In the genomic region with DNA sequence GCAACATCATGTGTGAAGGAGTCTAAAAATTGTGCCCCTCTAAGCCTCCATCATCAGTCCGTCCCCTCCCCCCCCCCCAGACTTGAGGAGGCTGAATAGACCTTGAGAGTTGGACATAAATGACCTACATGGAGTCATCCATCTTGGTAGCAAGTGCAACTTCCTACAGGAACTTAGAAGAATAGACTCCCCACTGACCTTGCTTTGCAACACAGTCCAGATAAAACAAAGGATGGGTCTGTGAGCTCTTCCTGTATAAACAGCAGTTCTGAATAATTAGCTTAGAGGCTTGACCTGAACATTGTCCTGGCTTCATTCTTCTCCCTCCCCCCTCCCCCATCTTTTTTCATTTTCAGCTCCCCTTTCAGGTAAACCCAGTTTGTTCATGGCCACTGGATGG, we compare ENCODE assay signal across 32 mouse cellular contexts.
"Had no signal": no experiment of that assay in that cellular context is flagged by ENCODE, and none has a peak within 500 bp of the region (broad histone marks: within the 10 kb centered on the region; RNA-seq: fewer than 3 reads in every experiment).

No protein-coding gene starts in this region.

- H3K4me3 ChIP-seq: limb, embryonic 10.5 days; limb, embryonic 12.5 days; limb, embryonic 13.5 days; limb, embryonic 15.5 days; liver, embryonic 12.5 days; liver, embryonic 13.5 days; liver, embryonic 15.5 days; lung, embryonic 15.5 days; megakaryocyte, embryonic 14.5 days; midbrain, embryonic 10.5 days; midbrain, embryonic 12.5 days; midbrain, embryonic 13.5 days; midbrain, embryonic 15.5 days; myocyte; neural tube, embryonic 12.5 days had no signal

- H3K9me3 ChIP-seq: limb, embryonic 10.5 days; limb, embryonic 12.5 days; limb, embryonic 13.5 days; limb, embryonic 15.5 days; liver, embryonic 12.5 days; liver, embryonic 13.5 days; liver, embryonic 15.5 days; lung, embryonic 15.5 days; midbrain, embryonic 10.5 days; midbrain, embryonic 12.5 days; midbrain, embryonic 13.5 days; midbrain, embryonic 15.5 days; neural tube, embryonic 12.5 days had no signal

- H3K9ac ChIP-seq: limb, embryonic 12.5 days; limb, embryonic 13.5 days; limb, embryonic 15.5 days; liver, embryonic 12.5 days; liver, embryonic 13.5 days; liver, embryonic 14.5 days; liver, embryonic 15.5 days; liver, postnatal 0 days; lung, embryonic 14.5 days; lung, embryonic 15.5 days; midbrain, embryonic 12.5 days; midbrain, embryonic 13.5 days; midbrain, embryonic 15.5 days; neural tube, embryonic 12.5 days had no signal

- H3K27me3 ChIP-seq: limb, embryonic 12.5 days; limb, embryonic 13.5 days; limb, embryonic 15.5 days; liver, embryonic 12.5 days; liver, embryonic 13.5 days; liver, embryonic 15.5 days; lung, embryonic 15.5 days; megakaryocyte, embryonic 14.5 days; midbrain, embryonic 12.5 days; midbrain, embryonic 13.5 days; midbrain, embryonic 15.5 days; neural tube, embryonic 12.5 days had no signal

- H3K36me3 ChIP-seq: limb, embryonic 10.5 days; limb, embryonic 12.5 days; limb, embryonic 13.5 days; limb, embryonic 15.5 days; liver, embryonic 12.5 days; liver, embryonic 13.5 days; liver, embryonic 15.5 days; lung, embryonic 15.5 days; midbrain, embryonic 10.5 days; midbrain, embryonic 12.5 days; midbrain, embryonic 13.5 days; midbrain, embryonic 15.5 days; neural tube, embryonic 12.5 days had no signal

- H3K4me2 ChIP-seq: limb, embryonic 12.5 days; limb, embryonic 13.5 days; limb, embryonic 15.5 days; liver, embryonic 11.5 days; liver, embryonic 12.5 days; liver, embryonic 13.5 days; liver, embryonic 15.5 days; lung, embryonic 14.5 days; lung, embryonic 15.5 days; midbrain, embryonic 11.5 days; midbrain, embryonic 12.5 days; midbrain, embryonic 13.5 days; midbrain, embryonic 15.5 days; neural tube, embryonic 12.5 days had no signal

- H3K4me1 ChIP-seq: limb, embryonic 10.5 days; limb, embryonic 12.5 days; limb, embryonic 13.5 days; limb, embryonic 15.5 days; liver, embryonic 12.5 days; liver, embryonic 13.5 days; liver, embryonic 15.5 days; lung, embryonic 15.5 days; megakaryocyte, embryonic 14.5 days; midbrain, embryonic 10.5 days; midbrain, embryonic 12.5 days; midbrain, embryonic 13.5 days; midbrain, embryonic 15.5 days; neural tube, embryonic 12.5 days had no signal

- H3K27ac ChIP-seq: limb, embryonic 10.5 days; limb, embryonic 12.5 days; limb, embryonic 13.5 days; limb, embryonic 15.5 days; liver, embryonic 12.5 days; liver, embryonic 13.5 days; liver, embryonic 14.5 days; liver, embryonic 15.5 days; lung, embryonic 15.5 days; macrophage; midbrain, embryonic 10.5 days; midbrain, embryonic 12.5 days; midbrain, embryonic 13.5 days; midbrain, embryonic 15.5 days; neural tube, embryonic 12.5 days had no signal

- ATAC-seq: liver, embryonic 12.5 days; liver, postnatal 0 days; lung, postnatal 0 days; midbrain, embryonic 13.5 days; midbrain, embryonic 15.5 days; midbrain, embryonic 16.5 days had no signal

- DNase-seq: left cerebral cortex, postnatal 4 days; liver; liver, embryonic 13.5 days; liver, postnatal 0 days; lung, adult 18-20 months; lung, adult 2 months; lung, embryonic 14.5 days; lung, postnatal 10 days; lung, postnatal 14 days; lung, postnatal 36 days; lung, postnatal 4 days; midbrain, embryonic 14.5 days had no signal
